Mouse (Mus musculus): Measurements from ENCODE around the gene Exoc4.

- TF ChIP-seq CTCF (IDR thresholded peaks at IDR 0.05; ENCODE audit: low read depth) (no peak), EP300 (optimal IDR thresholded peaks at IDR 0.05) (no peak)
Measured at GRCm38 (mm10) chr6:33409586-33409985, 160.7 kb downstream of the Exoc4 start.
